Mouse (Mus musculus): Measurements from ENCODE around the gene Ccdc88b.

DNA sequence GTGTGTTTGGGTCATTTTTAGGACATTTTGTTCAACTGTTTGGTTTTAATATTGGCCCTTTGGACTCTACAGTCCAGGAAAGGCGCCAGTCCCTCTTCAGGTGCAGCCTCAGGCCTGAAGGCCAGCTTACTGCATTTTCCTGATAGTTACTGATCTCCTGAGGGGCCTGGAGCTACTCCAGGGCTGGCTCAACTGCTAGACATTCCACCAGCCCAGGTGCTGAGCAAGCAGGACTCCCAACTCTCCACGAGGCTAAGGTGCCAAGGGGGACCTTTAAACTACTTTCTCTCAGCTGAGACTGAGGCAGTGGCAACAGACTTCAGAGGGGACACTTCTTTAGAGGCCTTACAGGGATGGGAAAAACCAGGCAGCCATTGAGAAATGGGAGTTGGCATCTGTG, 46.8 kb upstream of the Ccdc88b start:
- no peak for TF ChIP-seq CTCF (IDR thresholded peaks at IDR 0.05; ENCODE audit: low read depth, low read length)
- TF ChIP-seq POLR2A (IDR thresholded peaks at IDR 0.05; ENCODE audit: insufficient read depth, low read length), result no peak
- no peak for TF ChIP-seq EP300 (IDR thresholded peaks at IDR 0.05; ENCODE audit: insufficient read depth, low read depth, low read length)

Measured in ES-Bruce4 (cell line).